Mouse (Mus musculus) bone marrow, adult 2 months (tissue): ENCODE results near the gene Gsx1. TPM values are rescaled to one million over a fixed set of nuclear protein-coding genes. Genes with fewer than 3 reads are reported as not detected.
A peak's percentile ranks its signal among the peaks of the same experiment; 100 is the strongest.

Source experiments
- H3K27ac ChIP-seq: fragments of 200-500 bp; 2 replicates; pipeline ENCODE4 v1.5.1; 2012; ENCODE audit warnings: low read depth, mild to moderate bottlenecking, control low read depth, inconsistent platforms, low read length; ENCODE audit not compliant: control insufficient read depth, poor library complexity, insufficient read depth
- H3K4me1 ChIP-seq: fragments of 200-500 bp; 2 replicates; pipeline ENCODE4 v1.6.1; 2011; ENCODE audit warnings: low read length; ENCODE audit not compliant: control insufficient read depth, insufficient read depth
- H3K4me3 ChIP-seq: fragments of 200-500 bp; replicated peaks from 2 replicates; pipeline ENCODE3; 2011; ENCODE audit warnings: mild to moderate bottlenecking, low read depth, low read length, control low read depth; ENCODE audit not compliant: control insufficient read depth
- CTCF ChIP-seq: fragments of 200-500 bp; IDR thresholded peaks from 2 replicates; pipeline ENCODE4 v1.5.1; 2011; ENCODE audit warnings: low read length, control low read depth; ENCODE audit not compliant: control insufficient read depth, insufficient read depth
- POLR2A ChIP-seq: fragments of 200-500 bp; IDR thresholded peaks from 2 replicates; pipeline ENCODE4 v1.6.1; 2011; ENCODE audit warnings: low read depth, mild to moderate bottlenecking, control low read depth, low read length, borderline replicate concordance; ENCODE audit not compliant: control insufficient read depth
- WGBS: fragments of 180-500 bp; shearing (Covaris S2); methylation state at CpG from one replicate; pipeline ENCODE4 v1.1.7; 2018; 5-methylcytosine and 5-hydroxymethylcytosine counted together
- polyA plus RNA-seq: library from polyadenylated mRNA; stranded (reverse); fragments of >200 nt; gene quantifications from 2 replicates; pipeline ENCODE4 v1.2.4, GENCODE M21; 2011; ENCODE audit warnings: low replicate concordance; ENCODE audit not compliant: missing spikeins, insufficient read depth, insufficient read length

Gene Gsx1
- polyA plus RNA-seq, 1 experiment = not detected

GRCm38 (mm10) chr5:147189836-147190602 lies 1.5 kb downstream of the Gsx1 start:
- WGBS = 7% methylated on average over 46 of the region's 46 CpGs
- no peak overlapping the region for H3K27ac ChIP-seq
- peaks cover 1% of the 10 kb centered on the region; the same call in 1 of the 2 replicates for H3K4me1 ChIP-seq
- no peak overlapping the region for H3K4me3 ChIP-seq
- TF ChIP-seq CTCF (no peak), POLR2A (no peak)

DNA sequence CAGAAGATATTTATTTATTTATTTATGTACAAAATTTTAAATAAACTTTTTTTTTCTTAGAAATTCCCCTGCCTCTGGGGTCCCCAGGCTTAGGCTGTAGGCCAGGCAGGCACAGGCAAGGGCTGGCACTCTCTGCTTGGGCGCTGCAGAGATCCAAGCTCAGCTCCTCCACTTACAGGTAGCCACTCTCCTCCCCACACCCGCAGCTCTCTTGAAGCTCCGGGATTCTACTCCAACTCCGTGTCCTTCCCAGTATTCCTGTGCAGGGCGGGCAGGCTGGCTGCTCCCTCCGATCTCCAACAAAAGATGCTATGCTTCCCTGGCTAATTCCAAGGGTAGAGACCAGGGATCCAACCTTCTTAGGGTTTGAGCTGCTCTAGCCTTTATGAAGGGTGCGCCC lies 2.4 kb downstream of the Gsx1 start:
- Histone ChIP-seq H3K27ac (no peak overlapping the region), H3K4me3 (no peak overlapping the region), H3K4me1 (peaks cover 1% of the 10 kb centered on the region; the same call in 1 of the 2 replicates)
- WGBS = 5% methylated on average over 7 of the region's 7 CpGs
- no peak for TF ChIP-seq POLR2A
- TF ChIP-seq CTCF = no peak

DNA sequence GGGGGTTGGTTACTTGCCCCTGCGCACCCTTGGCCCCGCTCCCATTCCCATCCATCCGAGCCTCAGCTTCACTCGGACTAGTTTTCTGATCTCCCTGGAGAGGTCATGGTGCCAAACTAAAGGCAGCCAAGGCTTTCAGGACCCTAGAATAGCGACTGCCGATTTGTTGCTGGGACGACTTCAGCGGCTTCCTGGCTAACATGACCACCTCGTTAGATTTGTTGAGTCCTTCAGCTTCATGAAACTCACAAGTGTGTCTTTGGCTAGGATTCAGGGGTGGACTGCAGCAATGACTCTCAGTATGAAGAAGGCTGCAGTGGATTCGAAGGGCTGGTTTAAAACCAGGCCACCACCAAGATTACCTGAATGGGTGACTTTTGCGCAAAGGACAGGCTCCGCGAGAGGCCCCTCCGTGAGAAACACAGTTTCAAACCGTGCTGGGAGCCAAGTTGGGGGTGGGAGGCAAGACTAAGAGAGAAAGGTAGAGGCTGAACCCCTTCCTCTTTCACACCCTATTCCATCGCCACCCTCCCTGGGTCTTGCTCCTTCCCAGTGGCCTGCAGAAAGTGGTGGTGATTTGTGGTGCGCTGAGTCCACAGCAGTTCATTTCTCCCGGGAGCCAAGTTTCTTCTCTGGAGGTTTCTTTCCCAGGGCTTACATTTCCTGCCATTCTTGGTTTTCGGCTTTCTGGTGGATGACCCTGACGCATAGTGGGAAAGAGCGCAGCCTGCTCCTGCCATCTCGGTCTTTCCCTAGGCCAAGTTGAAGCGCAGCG lies 3.5 kb downstream of the Gsx1 start:
- TF ChIP-seq CTCF = no peak
- Histone ChIP-seq H3K4me1 (peaks cover under 1% of the 10 kb centered on the region; the same call in 1 of the 2 replicates), H3K27ac (no peak overlapping the region), H3K4me3 (no peak overlapping the region)
- WGBS = 5% methylated on average over 24 of the region's 24 CpGs

- Histone ChIP-seq H3K4me1 (no peaks in the 10 kb centered on the region), H3K4me3 (no peak overlapping the region), H3K27ac (no peak overlapping the region)
- 5% methylated on average over 9 of the region's 9 CpGs for WGBS
- TF ChIP-seq POLR2A (no peak), CTCF (no peak)
These were observed 4.1 kb downstream of the Gsx1 start for GRCm38 (mm10) chr5:147192576-147192960.

DNA sequence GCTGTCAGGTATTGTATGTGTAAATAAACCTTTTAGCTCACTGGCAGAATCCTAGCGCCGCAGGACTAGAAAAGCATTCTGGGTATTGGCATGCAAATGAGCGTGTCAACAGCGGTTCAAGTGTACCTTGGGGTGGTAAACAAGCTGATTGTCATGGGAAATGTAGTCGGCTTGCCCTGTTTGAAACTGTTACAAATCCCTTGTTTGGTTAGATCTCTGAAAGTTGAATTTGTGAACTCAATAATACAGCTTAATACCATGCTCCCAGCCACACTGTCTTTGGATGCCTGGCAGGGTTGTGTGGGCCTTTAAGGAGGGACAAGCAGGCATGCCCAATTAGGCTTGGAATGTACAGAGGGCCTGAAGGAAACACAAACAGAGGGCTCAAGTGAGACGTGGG lies 16.4 kb downstream of the Gsx1 start:
- Histone ChIP-seq H3K4me3 (no peak overlapping the region), H3K4me1 (peaks cover 2% of the 10 kb centered on the region), H3K27ac (no peak overlapping the region)
- TF ChIP-seq POLR2A (no peak), CTCF (no peak)
- 45% methylated on average over 6 of the region's 6 CpGs for WGBS

GRCm38 (mm10) chr5:147207852-147208251 lies 19.4 kb downstream of the Gsx1 start:
- 92% methylated on average over 20 of the region's 20 CpGs for WGBS
- TF ChIP-seq POLR2A = 0 out of 2 replicates have a peak, but pooled peaks have one; percentile 10
- no peak for TF ChIP-seq CTCF

GRCm38 (mm10) chr5:147208471-147208870 lies 20.0 kb downstream of the Gsx1 start:
- no peak overlapping the region for H3K4me3 ChIP-seq

More at GRCm38 (mm10) chr5:147207852-147208251, 19.4 kb downstream of the Gsx1 start:
- H3K27ac ChIP-seq = no peak overlapping the region
- peaks cover 2% of the 10 kb centered on the region for H3K4me1 ChIP-seq
- H3K4me3 ChIP-seq = peak overlapping the region; percentile 15

GRCm38 (mm10) chr5:147227354-147228112 lies 39.0 kb downstream of the Gsx1 start:
- 16% methylated on average over 25 of the region's 25 CpGs for WGBS
- TF ChIP-seq CTCF (peak; percentile 90), POLR2A (no peak)
- no peaks in the 10 kb centered on the region for H3K4me1 ChIP-seq
- no peak overlapping the region for H3K27ac ChIP-seq
- H3K4me3 ChIP-seq = no peak overlapping the region

More at GRCm38 (mm10) chr5:147208471-147208870, 20.0 kb downstream of the Gsx1 start:
- H3K27ac ChIP-seq = no peak overlapping the region
- peak; percentile 11; the same call in 1 of the 2 replicates for TF ChIP-seq CTCF
- TF ChIP-seq POLR2A = no peak
- H3K4me1 ChIP-seq = peaks cover 2% of the 10 kb centered on the region
- 48% methylated on average over 2 of the region's 2 CpGs for WGBS
